Mouse (Mus musculus) WW6 (cell line): ENCODE measurements around the gene Zfp362.

Source experiments
- DNase-seq: peaks from one replicate; pipeline ENCODE4 v3.0.0-alpha.2; 2013; ENCODE audit warnings: low read depth, low spot score

Zfp362 gene

GRCm38 (mm10) chr4:128806043-128806826 is at the start of gene Zfp362:
Zfp362 (minus strand) TSS chr4:128806045.
- DNase-seq = no peak

GRCm38 (mm10) chr4:128855613-128856040 is 49.8 kb upstream of the Zfp362 start:
- no peak for DNase-seq

GRCm38 (mm10) chr4:128853117-128853516 is 47.3 kb upstream of the Zfp362 start:
- no peak for DNase-seq

GRCm38 (mm10) chr4:128852266-128852887 is 46.5 kb upstream of the Zfp362 start:
- DNase-seq = no peak

- no peak for DNase-seq
Observed at GRCm38 (mm10) chr4:128849686-128850085, 43.8 kb upstream of the Zfp362 start.

GRCm38 (mm10) chr4:128848961-128849360 is 43.1 kb upstream of the Zfp362 start:
- DNase-seq = no peak

GRCm38 (mm10) chr4:128845367-128845973 is 39.6 kb upstream of the Zfp362 start:
- DNase-seq = no peak

- no peak for DNase-seq
Observed at GRCm38 (mm10) chr4:128844566-128844965, 38.7 kb upstream of the Zfp362 start.

GRCm38 (mm10) chr4:128841259-128841658 is 35.4 kb upstream of the Zfp362 start:
- no peak for DNase-seq

- DNase-seq = no peak
Observed at GRCm38 (mm10) chr4:128839811-128840738, 34.2 kb upstream of the Zfp362 start.

- no peak for DNase-seq
Observed at GRCm38 (mm10) chr4:128838202-128838601, 32.4 kb upstream of the Zfp362 start.

- DNase-seq = no peak
Observed at GRCm38 (mm10) chr4:128824131-128824530, 18.3 kb upstream of the Zfp362 start.

GRCm38 (mm10) chr4:128820568-128820967 is 14.7 kb upstream of the Zfp362 start:
- no peak for DNase-seq

GRCm38 (mm10) chr4:128817011-128817410 is 11.2 kb upstream of the Zfp362 start:
- DNase-seq = no peak

- peak; percentile 46 for DNase-seq
Observed at GRCm38 (mm10) chr4:128811382-128812056, 5.7 kb upstream of the Zfp362 start.

- DNase-seq = no peak
Observed at GRCm38 (mm10) chr4:128806827-128807179, 958 bp upstream of the Zfp362 start.

- DNase-seq = no peak
Observed at GRCm38 (mm10) chr4:128805150-128806042, 449 bp downstream of the Zfp362 start.

GRCm38 (mm10) chr4:128804426-128805149 is 1.3 kb downstream of the Zfp362 start:
- no peak for DNase-seq

- no peak for DNase-seq
Observed at GRCm38 (mm10) chr4:128803569-128803968, 2.3 kb downstream of the Zfp362 start.
